Mouse (Mus musculus) hindbrain, embryonic 12.5 days (tissue): ENCODE measurements around the gene Mtm1. TPM values are rescaled to one million over a fixed set of nuclear protein-coding genes. Genes with fewer than 3 reads are reported as not detected.

Source experiments
- ATAC-seq: fragments of 200-750 bp; cut with Nextera tagmentation; 2 replicates; pipeline ENCODE4 v1.8.0; 2017; ENCODE audit warnings: moderate TSS enrichment; ENCODE audit not compliant: low FRiP score
- H3K27ac ChIP-seq: fragments of 300-500 bp; sonication (generic); 2 replicates; pipeline ENCODE4 v1.5.1; 2016; ENCODE audit warnings: mild to moderate bottlenecking
- H3K27me3 ChIP-seq: fragments of 300-500 bp; sonication (generic); 2 replicates; pipeline ENCODE4 v1.6.1; 2016; ENCODE audit warnings: mild to moderate bottlenecking
- H3K36me3 ChIP-seq: fragments of 300-500 bp; sonication (generic); 2 replicates; pipeline ENCODE4 v1.6.1; 2016; ENCODE audit warnings: mild to moderate bottlenecking
- H3K4me1 ChIP-seq: fragments of 300-500 bp; sonication (generic); 2 replicates; pipeline ENCODE4 v1.6.1; 2016
- H3K4me2 ChIP-seq: fragments of 300-500 bp; sonication (generic); replicated peaks from 2 replicates; pipeline ENCODE4 v1.6.1; 2016; ENCODE audit warnings: mild to moderate bottlenecking
- H3K4me3 ChIP-seq: fragments of 300-500 bp; sonication (generic); 2 replicates; pipeline ENCODE4 v1.5.1; 2016; ENCODE audit warnings: mild to moderate bottlenecking
- H3K9ac ChIP-seq: fragments of 300-500 bp; sonication (generic); 2 replicates; pipeline ENCODE4 v1.6.1; 2016; ENCODE audit warnings: mild to moderate bottlenecking, moderate library complexity
- H3K9me3 ChIP-seq: fragments of 300-500 bp; sonication (generic); replicated peaks from 2 replicates; pipeline ENCODE4 v1.6.1; 2016; ENCODE audit warnings: mild to moderate bottlenecking
- WGBS: fragments of 180-500 bp; shearing (Covaris S2); methylation state at CpG from one replicate; pipeline ENCODE4 v1.1.7; 2016; 5-methylcytosine and 5-hydroxymethylcytosine counted together
- polyA plus RNA-seq: library from polyadenylated mRNA; unstranded; fragments of >200 nt; fragmentation: Nextera tagmentation; extraction: Ambion mirVana; gene quantifications from 2 replicates; pipeline ENCODE4 v1.2.1, GENCODE M21; 2016

The Mtm1 gene
- polyA plus RNA-seq, 1 experiment from 2014 or later = 4.2 TPM

GRCm38 (mm10) chrX:71220896-71221295 lies 10.3 kb downstream of the Mtm1 start:
- H3K4me1 ChIP-seq = no peaks in the 10 kb centered on the region
- ATAC-seq = no peak
- WGBS = 78% methylated on average over 3 of the region's 3 CpGs

GRCm38 (mm10) chrX:71222648-71223408 lies 12.3 kb downstream of the Mtm1 start:
- 87% methylated on average over 4 of the region's 4 CpGs for WGBS
- H3K27me3 ChIP-seq = no peaks in the 10 kb centered on the region
- no peak overlapping the region for H3K27ac ChIP-seq
- H3K9me3 ChIP-seq = no peaks in the 10 kb centered on the region
- no peaks in the 10 kb centered on the region for H3K4me1 ChIP-seq
- H3K36me3 ChIP-seq = no peaks in the 10 kb centered on the region
- H3K4me3 ChIP-seq = no peak overlapping the region
- no peak overlapping the region for H3K4me2 ChIP-seq
- no peak overlapping the region for H3K9ac ChIP-seq
- ATAC-seq = no peak

More at GRCm38 (mm10) chrX:71220896-71221295, 10.3 kb downstream of the Mtm1 start:
- Histone ChIP-seq H3K36me3 (no peaks in the 10 kb centered on the region), H3K4me3 (no peak overlapping the region), H3K4me2 (no peak overlapping the region), H3K9ac (no peak overlapping the region), H3K27me3 (no peaks in the 10 kb centered on the region), H3K27ac (no peak overlapping the region), H3K9me3 (no peaks in the 10 kb centered on the region)

GRCm38 (mm10) chrX:71226881-71227280 lies 16.3 kb downstream of the Mtm1 start:
- Histone ChIP-seq H3K9ac (no peak overlapping the region), H3K4me3 (no peak overlapping the region), H3K27me3 (no peaks in the 10 kb centered on the region), H3K4me1 (no peaks in the 10 kb centered on the region), H3K4me2 (no peak overlapping the region), H3K27ac (no peak overlapping the region), H3K36me3 (no peaks in the 10 kb centered on the region), H3K9me3 (no peaks in the 10 kb centered on the region)
- 83% methylated on average over 5 of the region's 5 CpGs for WGBS
- ATAC-seq = no peak

- Histone ChIP-seq H3K4me2 (no peak overlapping the region), H3K9ac (no peak overlapping the region), H3K27ac (no peak overlapping the region), H3K4me3 (no peak overlapping the region), H3K9me3 (no peaks in the 10 kb centered on the region), H3K4me1 (no peaks in the 10 kb centered on the region), H3K27me3 (no peaks in the 10 kb centered on the region), H3K36me3 (no peaks in the 10 kb centered on the region)
- ATAC-seq = no peak
- WGBS = 62% methylated on average over 3 of the region's 3 CpGs
Measured at GRCm38 (mm10) chrX:71228200-71228599, 17.6 kb downstream of the Mtm1 start.

- H3K9me3 ChIP-seq = no peaks in the 10 kb centered on the region
- no peaks in the 10 kb centered on the region for H3K27me3 ChIP-seq
- no peak overlapping the region for H3K27ac ChIP-seq
- no peak for ATAC-seq
- 82% methylated on average over 2 of the region's 2 CpGs for WGBS
- H3K36me3 ChIP-seq = no peaks in the 10 kb centered on the region
- no peak overlapping the region for H3K4me3 ChIP-seq
- H3K4me2 ChIP-seq = no peak overlapping the region
- no peaks in the 10 kb centered on the region for H3K4me1 ChIP-seq
- H3K9ac ChIP-seq = no peak overlapping the region
Measured at GRCm38 (mm10) chrX:71230847-71231246, 20.3 kb downstream of the Mtm1 start.

GRCm38 (mm10) chrX:71256422-71256821 lies 45.9 kb downstream of the Mtm1 start:
- Histone ChIP-seq H3K4me3 (no peak overlapping the region), H3K4me1 (no peaks in the 10 kb centered on the region), H3K4me2 (no peak overlapping the region), H3K27ac (no peak overlapping the region), H3K27me3 (no peaks in the 10 kb centered on the region), H3K9ac (no peak overlapping the region), H3K9me3 (no peaks in the 10 kb centered on the region), H3K36me3 (no peaks in the 10 kb centered on the region)
- 91% methylated on average over 1 of the region's 1 CpGs for WGBS
- ATAC-seq = no peak

- H3K4me1 ChIP-seq = no peaks in the 10 kb centered on the region
- H3K4me3 ChIP-seq = no peak overlapping the region
- no peak overlapping the region for H3K4me2 ChIP-seq
- no peaks in the 10 kb centered on the region for H3K27me3 ChIP-seq
- H3K27ac ChIP-seq = no peak overlapping the region
- H3K9me3 ChIP-seq = no peaks in the 10 kb centered on the region
- no peak overlapping the region for H3K9ac ChIP-seq
- ATAC-seq = no peak
- 95% methylated on average over 4 of the region's 4 CpGs for WGBS
- no peaks in the 10 kb centered on the region for H3K36me3 ChIP-seq
Measured at GRCm38 (mm10) chrX:71260857-71261256, 50.3 kb downstream of the Mtm1 start.

GRCm38 (mm10) chrX:71264316-71264715 lies 53.7 kb downstream of the Mtm1 start:
- H3K9me3 ChIP-seq = no peaks in the 10 kb centered on the region
- H3K9ac ChIP-seq = no peak overlapping the region
- no peak overlapping the region for H3K4me2 ChIP-seq
- ATAC-seq = no peak
- no peaks in the 10 kb centered on the region for H3K36me3 ChIP-seq
- WGBS = 78% methylated on average over 2 of the region's 2 CpGs
- no peak overlapping the region for H3K4me3 ChIP-seq
- no peaks in the 10 kb centered on the region for H3K4me1 ChIP-seq
- no peaks in the 10 kb centered on the region for H3K27me3 ChIP-seq
- no peak overlapping the region for H3K27ac ChIP-seq

- Histone ChIP-seq H3K27ac (no peak overlapping the region), H3K9me3 (no peaks in the 10 kb centered on the region), H3K4me3 (no peak overlapping the region), H3K27me3 (no peaks in the 10 kb centered on the region), H3K4me1 (no peaks in the 10 kb centered on the region), H3K4me2 (no peak overlapping the region), H3K9ac (no peak overlapping the region), H3K36me3 (no peaks in the 10 kb centered on the region)
- 85% methylated on average over 1 of the region's 1 CpGs for WGBS
- no peak for ATAC-seq
Measured at GRCm38 (mm10) chrX:71268972-71269371, 58.4 kb downstream of the Mtm1 start.

- no peaks in the 10 kb centered on the region for H3K9me3 ChIP-seq
- no peak for ATAC-seq
- H3K4me1 ChIP-seq = no peaks in the 10 kb centered on the region
- 88% methylated on average over 3 of the region's 3 CpGs for WGBS
- no peak overlapping the region for H3K4me3 ChIP-seq
- H3K4me2 ChIP-seq = no peak overlapping the region
- H3K36me3 ChIP-seq = no peaks in the 10 kb centered on the region
- no peaks in the 10 kb centered on the region for H3K27me3 ChIP-seq
- no peak overlapping the region for H3K27ac ChIP-seq
- no peak overlapping the region for H3K9ac ChIP-seq
Measured at GRCm38 (mm10) chrX:71274150-71274549, 63.6 kb downstream of the Mtm1 start.

- Histone ChIP-seq H3K36me3 (no peaks in the 10 kb centered on the region), H3K9me3 (no peaks in the 10 kb centered on the region), H3K27me3 (no peaks in the 10 kb centered on the region), H3K4me2 (no peak overlapping the region), H3K4me3 (no peak overlapping the region), H3K9ac (no peak overlapping the region), H3K27ac (no peak overlapping the region), H3K4me1 (no peaks in the 10 kb centered on the region)
- 93% methylated on average over 3 of the region's 3 CpGs for WGBS
- ATAC-seq = no peak
Measured at GRCm38 (mm10) chrX:71285473-71285872, 74.9 kb downstream of the Mtm1 start.

- H3K4me3 ChIP-seq = no peak overlapping the region
- no peak overlapping the region for H3K27ac ChIP-seq
- H3K9ac ChIP-seq = no peak overlapping the region
- H3K36me3 ChIP-seq = no peaks in the 10 kb centered on the region
- no peak overlapping the region for H3K4me2 ChIP-seq
- H3K27me3 ChIP-seq = no peaks in the 10 kb centered on the region
- ATAC-seq = no peak
- 98% methylated on average over 7 of the region's 7 CpGs for WGBS
- no peaks in the 10 kb centered on the region for H3K4me1 ChIP-seq
- no peaks in the 10 kb centered on the region for H3K9me3 ChIP-seq
Measured at GRCm38 (mm10) chrX:71287088-71287487, 76.5 kb downstream of the Mtm1 start.

GRCm38 (mm10) chrX:71294191-71294590 lies 83.6 kb downstream of the Mtm1 start:
- no peak overlapping the region for H3K4me3 ChIP-seq
- H3K9me3 ChIP-seq = no peaks in the 10 kb centered on the region
- no peak overlapping the region for H3K27ac ChIP-seq
- no peak overlapping the region for H3K4me2 ChIP-seq
- H3K27me3 ChIP-seq = no peaks in the 10 kb centered on the region
- 73% methylated on average over 2 of the region's 2 CpGs for WGBS
- no peaks in the 10 kb centered on the region for H3K36me3 ChIP-seq
- no peak overlapping the region for H3K9ac ChIP-seq
- ATAC-seq = no peak
- no peaks in the 10 kb centered on the region for H3K4me1 ChIP-seq
